Mouse (Mus musculus): ENCODE measurements around the gene Smyd4. TPM values are rescaled to one million over a fixed set of nuclear protein-coding genes. Genes with fewer than 3 reads are reported as not detected.

The Smyd4 gene
- polyA plus RNA-seq (2012; rRNA removed), result 7.1 and 7.2 TPM in 2 replicates

DNA sequence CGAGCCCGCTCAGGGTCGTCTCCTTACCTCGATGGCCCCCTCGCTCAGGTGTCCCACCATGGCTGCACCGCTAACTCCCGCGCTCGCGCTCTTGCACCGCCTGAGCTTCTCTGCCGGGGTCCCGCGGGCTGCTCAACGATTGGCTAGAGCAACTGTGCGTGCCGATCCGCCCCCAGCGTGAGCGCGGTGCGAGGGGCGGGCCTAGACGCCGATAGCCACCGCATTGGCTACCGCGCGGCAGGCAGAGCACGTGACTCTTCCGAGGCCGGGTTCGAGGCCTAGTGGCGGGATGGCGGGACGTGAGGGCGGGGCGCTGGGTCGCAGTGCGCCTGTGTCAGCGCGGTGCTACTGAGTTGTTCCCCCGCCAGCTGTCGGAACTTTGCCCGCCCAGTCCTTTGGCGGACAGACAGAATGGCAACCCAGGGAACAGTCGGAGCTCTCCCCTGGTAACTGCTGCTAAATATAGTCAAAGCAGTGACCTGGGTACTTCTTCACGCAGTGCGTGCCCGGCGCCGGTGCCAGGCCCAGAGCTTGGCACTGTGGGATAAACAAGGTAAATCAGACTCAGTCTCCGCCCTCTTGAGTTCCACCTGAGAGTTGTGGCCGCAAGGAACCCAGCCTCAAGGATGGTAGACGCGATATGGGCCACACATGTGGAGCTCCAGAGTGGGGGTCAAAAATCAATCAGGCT is at the start of gene Smyd4, which contains the start of gene Rpa1:
Smyd4 (plus strand) TSS at position 235 of the 691 bp plus-strand sequence.
Rpa1 (minus strand) TSS at position 126 of the 691 bp plus-strand sequence.
- H3K27me3 ChIP-seq (replicated peaks; ENCODE audit: control insufficient read depth, insufficient read depth, low read length), result no peaks in the 10 kb centered on the region
- H3K4me3 ChIP-seq (ENCODE audit: insufficient read depth, low read depth, low read length), result peak within 1 kb of the TSS; percentile 77
- DNase-seq, result peak; percentile 98
- H3K36me3 ChIP-seq (ENCODE audit: control insufficient read depth, insufficient read depth, low read length), result no peaks in the 10 kb centered on the region
- H3K27ac ChIP-seq (ENCODE audit: insufficient read depth, low read depth, low read length), result peak within 1 kb of the TSS; percentile 74
- peaks cover 8% of the 10 kb centered on the region; the same call in 1 of the 2 replicates for H3K4me1 ChIP-seq (ENCODE audit: control insufficient read depth, insufficient read depth, low read length)
- TF ChIP-seq POLR2A (IDR thresholded peaks at IDR 0.05; ENCODE audit: low read depth, low read length) (peak; percentile 7), CTCF (conservative IDR thresholded peaks at IDR 0.05; ENCODE audit: insufficient read depth, insufficient read length, low read depth, low read length) (no peak)
- 1% methylated on average over 56 of the region's 56 CpGs for WGBS

DNA sequence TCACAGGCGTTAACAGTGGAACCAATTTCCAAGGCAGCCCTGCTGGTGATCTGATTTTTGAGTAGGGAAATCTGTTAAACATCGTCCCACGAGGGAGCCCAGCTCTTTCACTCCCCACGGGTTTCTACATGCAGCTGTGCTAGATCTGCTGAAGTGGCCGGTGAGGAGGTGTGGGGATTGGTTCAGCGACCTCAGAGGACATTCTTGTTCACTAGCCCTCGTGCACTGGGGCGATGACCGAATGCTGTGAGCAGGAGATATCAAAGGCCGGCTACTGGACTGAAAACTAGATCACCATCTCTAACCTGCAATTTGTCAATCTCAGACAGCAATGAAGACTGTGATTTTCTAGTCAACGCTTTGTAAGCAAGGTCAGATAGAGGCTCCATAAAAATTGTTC is 49.7 kb upstream of the Smyd4 start:
- TF ChIP-seq POLR2A (IDR thresholded peaks at IDR 0.05; ENCODE audit: low read depth, low read length) (no peak), CTCF (conservative IDR thresholded peaks at IDR 0.05; ENCODE audit: insufficient read depth, insufficient read length, low read depth, low read length) (no peak)
- Histone ChIP-seq H3K36me3 (ENCODE audit: control insufficient read depth, insufficient read depth, low read length) (no peaks in the 10 kb centered on the region), H3K27ac (ENCODE audit: insufficient read depth, low read depth, low read length) (no peak overlapping the region), H3K4me1 (ENCODE audit: control insufficient read depth, insufficient read depth, low read length) (peaks cover 9% of the 10 kb centered on the region), H3K4me3 (ENCODE audit: insufficient read depth, low read depth, low read length) (no peak overlapping the region), H3K27me3 (replicated peaks; ENCODE audit: control insufficient read depth, insufficient read depth, low read length) (no peaks in the 10 kb centered on the region)
- 37% methylated on average over 11 of the region's 11 CpGs for WGBS
- peak; percentile 77 for DNase-seq

DNA sequence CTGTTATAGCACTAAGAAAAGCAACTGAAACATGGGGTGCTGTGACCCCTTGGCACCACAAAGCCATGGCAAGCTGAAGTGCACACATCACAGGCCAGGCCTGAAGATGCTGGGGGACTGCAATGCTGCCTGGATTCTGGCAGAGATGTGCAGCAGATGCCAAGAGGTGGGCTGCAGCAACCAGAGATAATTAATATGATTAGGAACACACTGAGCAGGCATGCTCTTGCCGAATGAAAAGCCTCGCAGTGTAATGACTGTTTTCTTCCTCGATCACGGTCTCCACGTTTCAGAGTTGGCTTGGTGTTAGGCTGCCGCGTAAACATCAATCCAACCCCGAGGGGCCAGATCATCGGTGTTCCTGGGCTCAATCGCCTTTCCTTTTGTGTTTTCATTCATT is 48.4 kb upstream of the Smyd4 start:
- H3K36me3 ChIP-seq (ENCODE audit: control insufficient read depth, insufficient read depth, low read length), result no peaks in the 10 kb centered on the region

DNA sequence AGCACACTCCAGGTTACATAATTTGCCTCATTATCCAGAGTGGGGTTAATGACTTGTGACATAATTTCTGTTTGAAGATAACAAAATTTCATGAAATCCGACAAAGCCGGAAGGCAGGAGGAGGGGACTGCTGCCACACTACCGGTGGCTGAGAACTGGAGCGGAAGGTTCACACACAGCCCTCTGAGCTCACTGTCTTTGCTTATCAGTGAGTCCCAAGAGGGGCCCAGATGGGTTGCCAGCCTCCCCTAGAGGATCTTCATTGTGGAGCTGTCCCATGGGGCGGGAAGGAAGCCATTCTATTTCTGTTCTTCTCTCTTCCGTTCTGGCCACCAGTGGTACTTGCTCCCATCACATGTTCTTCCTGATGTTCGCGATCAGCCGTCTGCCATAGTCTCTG is 47.3 kb upstream of the Smyd4 start:
- peaks cover 4% of the 10 kb centered on the region for H3K4me1 ChIP-seq (ENCODE audit: control insufficient read depth, insufficient read depth, low read length)
- H3K27me3 ChIP-seq (replicated peaks; ENCODE audit: control insufficient read depth, insufficient read depth, low read length), result no peaks in the 10 kb centered on the region
- DNase-seq, result no peak
- 82% methylated on average over 9 of the region's 9 CpGs for WGBS
- no peak for TF ChIP-seq POLR2A (IDR thresholded peaks at IDR 0.05; ENCODE audit: low read depth, low read length)
- no peak for TF ChIP-seq CTCF (conservative IDR thresholded peaks at IDR 0.05; ENCODE audit: insufficient read depth, insufficient read length, low read depth, low read length)
- no peak overlapping the region for H3K4me3 ChIP-seq (ENCODE audit: insufficient read depth, low read depth, low read length)
- no peaks in the 10 kb centered on the region for H3K36me3 ChIP-seq (ENCODE audit: control insufficient read depth, insufficient read depth, low read length)
- no peak overlapping the region for H3K27ac ChIP-seq (ENCODE audit: insufficient read depth, low read depth, low read length)

More for the DNA sequence above, 48.4 kb upstream of the Smyd4 start:
- Histone ChIP-seq H3K4me3 (ENCODE audit: insufficient read depth, low read depth, low read length) (no peak overlapping the region), H3K4me1 (ENCODE audit: control insufficient read depth, insufficient read depth, low read length) (peaks cover 7% of the 10 kb centered on the region), H3K27me3 (replicated peaks; ENCODE audit: control insufficient read depth, insufficient read depth, low read length) (no peaks in the 10 kb centered on the region), H3K27ac (ENCODE audit: insufficient read depth, low read depth, low read length) (no peak overlapping the region)
- DNase-seq, result no peak
- WGBS, result 89% methylated on average over 10 of the region's 10 CpGs
- no peak for TF ChIP-seq POLR2A (IDR thresholded peaks at IDR 0.05; ENCODE audit: low read depth, low read length)
- no peak for TF ChIP-seq CTCF (conservative IDR thresholded peaks at IDR 0.05; ENCODE audit: insufficient read depth, insufficient read length, low read depth, low read length)

DNA sequence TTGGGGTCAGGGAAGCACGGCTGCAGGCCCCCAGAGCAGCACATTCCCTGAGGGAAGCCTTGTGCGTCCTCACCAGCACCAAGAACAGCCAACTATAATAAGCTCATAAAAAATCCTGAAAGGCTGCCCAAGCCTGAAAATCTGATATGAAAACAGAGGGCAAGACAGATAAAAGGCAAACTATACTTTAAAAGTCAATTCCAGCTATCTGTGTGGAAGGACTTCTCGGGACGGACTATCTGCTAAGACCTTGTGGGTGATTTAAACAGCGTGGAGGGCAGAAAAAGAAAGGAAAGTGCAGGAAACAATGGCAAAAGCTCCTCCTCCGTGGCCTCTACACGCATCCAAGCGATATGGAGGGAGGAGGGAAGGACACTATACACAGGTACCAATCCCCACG is 43.4 kb upstream of the Smyd4 start:
- no peaks in the 10 kb centered on the region for H3K36me3 ChIP-seq (ENCODE audit: control insufficient read depth, insufficient read depth, low read length)
- 76% methylated on average over 9 of the region's 9 CpGs for WGBS
- H3K27ac ChIP-seq (ENCODE audit: insufficient read depth, low read depth, low read length), result no peak overlapping the region
- no peak overlapping the region for H3K4me3 ChIP-seq (ENCODE audit: insufficient read depth, low read depth, low read length)
- TF ChIP-seq CTCF (conservative IDR thresholded peaks at IDR 0.05; ENCODE audit: insufficient read depth, insufficient read length, low read depth, low read length) (no peak), POLR2A (IDR thresholded peaks at IDR 0.05; ENCODE audit: low read depth, low read length) (no peak)
- no peaks in the 10 kb centered on the region for H3K4me1 ChIP-seq (ENCODE audit: control insufficient read depth, insufficient read depth, low read length)
- H3K27me3 ChIP-seq (replicated peaks; ENCODE audit: control insufficient read depth, insufficient read depth, low read length), result no peaks in the 10 kb centered on the region
- no peak for DNase-seq

DNA sequence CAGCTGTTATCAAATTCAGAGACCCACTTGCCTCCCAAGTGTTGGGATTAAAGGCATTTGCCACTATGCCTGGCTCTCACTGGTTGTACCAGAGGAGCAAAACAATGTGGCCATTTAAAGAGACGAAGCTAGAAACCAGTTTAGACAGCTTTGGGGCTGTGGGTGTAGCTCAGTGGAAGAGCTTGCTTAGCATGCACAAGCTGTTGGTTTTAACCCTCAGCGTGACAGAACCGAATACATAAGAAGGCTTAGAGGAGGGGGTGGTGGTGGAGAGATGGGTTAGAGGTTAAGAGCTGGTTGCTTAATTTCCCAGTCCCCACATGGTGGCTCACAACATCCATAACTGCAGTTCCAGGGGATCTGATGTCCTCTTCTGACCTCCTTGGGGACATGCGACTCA is 39.6 kb upstream of the Smyd4 start:
- DNase-seq, result no peak
- TF ChIP-seq CTCF (conservative IDR thresholded peaks at IDR 0.05; ENCODE audit: insufficient read depth, insufficient read length, low read depth, low read length) (no peak), POLR2A (IDR thresholded peaks at IDR 0.05; ENCODE audit: low read depth, low read length) (no peak)
- Histone ChIP-seq H3K27me3 (replicated peaks; ENCODE audit: control insufficient read depth, insufficient read depth, low read length) (no peaks in the 10 kb centered on the region), H3K4me1 (ENCODE audit: control insufficient read depth, insufficient read depth, low read length) (no peaks in the 10 kb centered on the region), H3K4me3 (ENCODE audit: insufficient read depth, low read depth, low read length) (no peak overlapping the region), H3K27ac (ENCODE audit: insufficient read depth, low read depth, low read length) (peak overlapping the region; percentile 36; the same call in 1 of the 2 replicates), H3K36me3 (ENCODE audit: control insufficient read depth, insufficient read depth, low read length) (no peaks in the 10 kb centered on the region; the same call in 1 of the 2 replicates)
- WGBS, result 73% methylated on average over 4 of the region's 4 CpGs

DNA sequence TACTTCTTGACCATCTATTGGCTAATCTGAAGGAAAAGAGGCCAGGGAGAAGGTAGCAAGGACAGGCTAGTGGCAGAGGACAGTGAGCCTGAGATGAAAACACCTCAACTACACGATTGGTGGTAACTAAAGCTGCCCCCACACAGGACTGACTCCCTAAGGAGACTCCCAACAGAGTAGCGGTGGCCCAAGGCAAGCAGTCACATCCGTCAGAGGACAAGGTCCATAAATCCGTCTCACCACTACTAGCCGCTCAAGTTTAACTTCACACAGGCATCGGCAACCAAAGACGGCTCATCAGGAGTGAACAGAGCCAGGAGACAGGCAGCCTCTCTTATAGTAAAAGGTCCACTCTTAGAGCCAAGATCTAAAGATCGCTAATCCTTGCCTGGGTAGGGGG is 37.4 kb upstream of the Smyd4 start:
- H3K4me1 ChIP-seq (ENCODE audit: control insufficient read depth, insufficient read depth, low read length), result no peaks in the 10 kb centered on the region
- no peaks in the 10 kb centered on the region; the same call in 1 of the 2 replicates for H3K36me3 ChIP-seq (ENCODE audit: control insufficient read depth, insufficient read depth, low read length)
- H3K27me3 ChIP-seq (replicated peaks; ENCODE audit: control insufficient read depth, insufficient read depth, low read length), result no peaks in the 10 kb centered on the region
- DNase-seq, result no peak
- H3K27ac ChIP-seq (ENCODE audit: insufficient read depth, low read depth, low read length), result no peak overlapping the region
- 45% methylated on average over 8 of the region's 8 CpGs for WGBS
- no peak overlapping the region for H3K4me3 ChIP-seq (ENCODE audit: insufficient read depth, low read depth, low read length)
- no peak for TF ChIP-seq CTCF (conservative IDR thresholded peaks at IDR 0.05; ENCODE audit: insufficient read depth, insufficient read length, low read depth, low read length)
- TF ChIP-seq POLR2A (IDR thresholded peaks at IDR 0.05; ENCODE audit: low read depth, low read length), result no peak

All from kidney, adult 2 months (tissue).